Mouse (Mus musculus) hindbrain, postnatal 0 days (tissue): ENCODE measurements around the gene Cherp. TPM values are rescaled to one million over a fixed set of nuclear protein-coding genes. Genes with fewer than 3 reads are reported as not detected.

Experiments
- ATAC-seq: fragments of 200-750 bp; cut with Nextera tagmentation; 2 replicates; pipeline ENCODE4 v1.8.0; 2017; ENCODE audit warnings: mild to moderate bottlenecking, moderate TSS enrichment, moderate library complexity
- DNase-seq: peaks from one replicate; pipeline ENCODE4 v3.0.0-alpha.2; 2015; ENCODE audit warnings: low spot score
- H3K27ac ChIP-seq: fragments of 300-500 bp; sonication (generic); 2 replicates; pipeline ENCODE4 v1.5.1; 2014; ENCODE audit warnings: mild to moderate bottlenecking
- H3K27me3 ChIP-seq: fragments of 300-500 bp; sonication (generic); 2 replicates; pipeline ENCODE4 v1.6.1; 2014; ENCODE audit warnings: low read length, mixed read lengths; ENCODE audit not compliant: insufficient read depth
- H3K36me3 ChIP-seq: fragments of 300-500 bp; sonication (generic); 2 replicates; pipeline ENCODE4 v1.6.1; 2014; ENCODE audit warnings: low read length, mixed read lengths; ENCODE audit not compliant: insufficient read depth
- H3K4me1 ChIP-seq: fragments of 300-500 bp; sonication (generic); 2 replicates; pipeline ENCODE4 v1.6.1; 2014; ENCODE audit warnings: antibody characterized with exemption, low read length, mixed read lengths; ENCODE audit not compliant: insufficient read depth
- H3K4me2 ChIP-seq: fragments of 300-500 bp; sonication (generic); 2 replicates; pipeline ENCODE4 v1.6.1; 2014; ENCODE audit warnings: low read depth, mild to moderate bottlenecking, low read length, moderate library complexity, mixed read lengths
- H3K4me3 ChIP-seq: fragments of 300-500 bp; sonication (generic); 2 replicates; pipeline ENCODE4 v1.5.1; 2014; ENCODE audit warnings: low read length
- H3K9ac ChIP-seq: fragments of 300-500 bp; sonication (generic); replicated peaks from 2 replicates; pipeline ENCODE4 v1.6.1; 2014; ENCODE audit warnings: mild to moderate bottlenecking, low read length, moderate library complexity, mixed read lengths
- H3K9me3 ChIP-seq: fragments of 300-500 bp; sonication (generic); 2 replicates; pipeline ENCODE4 v1.6.1; 2016; ENCODE audit warnings: low read length, mixed read lengths
- CTCF ChIP-seq: IDR thresholded peaks from 2 replicates; pipeline ENCODE4 v1.5.1; 2016; ENCODE audit warnings: antibody characterized with exemption, control low read depth, low read depth
- WGBS: fragments of 180-500 bp; shearing (Covaris S2); extraction: QIAGEN DNeasy Blood & Tissue Kit; methylation state at CpG from one replicate; pipeline ENCODE4 v1.1.7; 2014; 5-methylcytosine and 5-hydroxymethylcytosine counted together
- polyA plus RNA-seq: library from polyadenylated mRNA; unstranded; fragments of >200 nt; fragmentation: Nextera tagmentation; extraction: Ambion mirVana; gene quantifications from 2 replicates; pipeline ENCODE4 v1.2.1, GENCODE M21; 2015
- total RNA-seq: library from RNA; depleted of rRNA; stranded (reverse); fragments of >200 nt; gene quantifications from 2 replicates; pipeline ENCODE4 v1.2.3, GENCODE M21; 2014

The Cherp gene
- total and polyA plus RNA-seq, 2 experiments from 2014 or later = 27.0 to 37.3 TPM

DNA sequence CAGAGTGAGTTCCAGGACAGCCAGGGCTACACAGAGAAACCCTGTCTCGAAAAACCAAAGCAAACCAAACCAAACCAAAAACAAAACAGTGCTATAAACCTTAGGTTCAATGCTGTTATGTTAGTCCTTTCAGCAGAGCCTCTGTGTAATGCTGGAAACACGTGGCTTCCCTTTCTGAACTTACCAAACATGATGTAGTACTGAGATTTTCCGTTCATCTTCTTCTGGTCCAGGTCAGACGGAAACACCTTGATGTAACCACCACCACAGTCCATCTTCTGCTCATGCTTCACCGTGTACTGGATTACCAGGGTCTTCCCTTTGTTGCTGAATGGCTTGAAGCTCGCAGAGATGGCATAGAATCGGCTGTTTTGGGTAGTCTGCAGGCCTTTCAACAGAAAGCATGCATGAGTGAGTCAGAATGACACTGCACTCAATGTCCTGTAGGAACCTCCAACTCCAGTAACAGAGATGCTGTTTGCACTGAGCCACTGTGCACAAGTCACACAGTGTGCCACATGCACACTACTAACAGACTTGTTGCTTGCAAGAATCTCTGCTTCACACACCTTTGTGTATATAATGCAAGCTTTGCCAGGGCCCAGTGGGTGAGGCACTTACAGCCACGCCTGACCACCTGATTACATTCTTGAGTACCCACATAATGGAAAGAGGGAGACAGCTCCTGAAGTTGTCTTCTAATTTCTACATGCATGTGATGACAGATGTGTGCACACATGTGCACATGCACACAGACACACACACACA lies 36.6 kb downstream of the Cherp start:
- DNase-seq (no peak), ATAC-seq (no peak)
- Histone ChIP-seq H3K4me1 (no peaks in the 10 kb centered on the region), H3K4me2 (no peak overlapping the region), H3K36me3 (no peaks in the 10 kb centered on the region), H3K4me3 (no peak overlapping the region), H3K27me3 (no peaks in the 10 kb centered on the region), H3K9me3 (no peaks in the 10 kb centered on the region), H3K9ac (no peak overlapping the region), H3K27ac (no peak overlapping the region)
- no peak for TF ChIP-seq CTCF
- WGBS = 66% methylated on average over 8 of the region's 8 CpGs

- no peak overlapping the region for H3K27ac ChIP-seq
Measured at GRCm38 (mm10) chr8:72434952-72435351, 40.1 kb downstream of the Cherp start.

GRCm38 (mm10) chr8:72429676-72430075 lies 45.4 kb downstream of the Cherp start:
- Histone ChIP-seq H3K36me3 (no peaks in the 10 kb centered on the region), H3K4me1 (no peaks in the 10 kb centered on the region), H3K4me3 (no peak overlapping the region), H3K9ac (no peak overlapping the region), H3K27me3 (no peaks in the 10 kb centered on the region), H3K4me2 (no peak overlapping the region), H3K9me3 (no peaks in the 10 kb centered on the region), H3K27ac (no peak overlapping the region)
- DNase-seq = no peak
- no peak for ATAC-seq
- TF ChIP-seq CTCF = peak; percentile 45
- 60% methylated on average over 13 of the region's 13 CpGs for WGBS

More at GRCm38 (mm10) chr8:72434952-72435351, 40.1 kb downstream of the Cherp start:
- Histone ChIP-seq H3K27me3 (no peaks in the 10 kb centered on the region), H3K9me3 (no peaks in the 10 kb centered on the region), H3K4me2 (no peak overlapping the region), H3K36me3 (no peaks in the 10 kb centered on the region), H3K4me3 (no peak overlapping the region), H3K4me1 (no peaks in the 10 kb centered on the region), H3K9ac (no peak overlapping the region)
- WGBS = 13% methylated on average over 2 of the region's 2 CpGs
- TF ChIP-seq CTCF = no peak
- no peak for ATAC-seq
- peak; percentile 31 for DNase-seq

GRCm38 (mm10) chr8:72422926-72423325 lies 52.1 kb downstream of the Cherp start:
- Histone ChIP-seq H3K9ac (no peak overlapping the region), H3K4me3 (no peak overlapping the region), H3K36me3 (no peaks in the 10 kb centered on the region), H3K27ac (no peak overlapping the region), H3K4me1 (peaks cover 14% of the 10 kb centered on the region), H3K9me3 (no peaks in the 10 kb centered on the region), H3K4me2 (no peak overlapping the region), H3K27me3 (no peaks in the 10 kb centered on the region)
- DNase-seq (no peak), ATAC-seq (no peak)
- WGBS = 65% methylated on average over 1 of the region's 1 CpGs
- TF ChIP-seq CTCF = peak; percentile 54

DNA sequence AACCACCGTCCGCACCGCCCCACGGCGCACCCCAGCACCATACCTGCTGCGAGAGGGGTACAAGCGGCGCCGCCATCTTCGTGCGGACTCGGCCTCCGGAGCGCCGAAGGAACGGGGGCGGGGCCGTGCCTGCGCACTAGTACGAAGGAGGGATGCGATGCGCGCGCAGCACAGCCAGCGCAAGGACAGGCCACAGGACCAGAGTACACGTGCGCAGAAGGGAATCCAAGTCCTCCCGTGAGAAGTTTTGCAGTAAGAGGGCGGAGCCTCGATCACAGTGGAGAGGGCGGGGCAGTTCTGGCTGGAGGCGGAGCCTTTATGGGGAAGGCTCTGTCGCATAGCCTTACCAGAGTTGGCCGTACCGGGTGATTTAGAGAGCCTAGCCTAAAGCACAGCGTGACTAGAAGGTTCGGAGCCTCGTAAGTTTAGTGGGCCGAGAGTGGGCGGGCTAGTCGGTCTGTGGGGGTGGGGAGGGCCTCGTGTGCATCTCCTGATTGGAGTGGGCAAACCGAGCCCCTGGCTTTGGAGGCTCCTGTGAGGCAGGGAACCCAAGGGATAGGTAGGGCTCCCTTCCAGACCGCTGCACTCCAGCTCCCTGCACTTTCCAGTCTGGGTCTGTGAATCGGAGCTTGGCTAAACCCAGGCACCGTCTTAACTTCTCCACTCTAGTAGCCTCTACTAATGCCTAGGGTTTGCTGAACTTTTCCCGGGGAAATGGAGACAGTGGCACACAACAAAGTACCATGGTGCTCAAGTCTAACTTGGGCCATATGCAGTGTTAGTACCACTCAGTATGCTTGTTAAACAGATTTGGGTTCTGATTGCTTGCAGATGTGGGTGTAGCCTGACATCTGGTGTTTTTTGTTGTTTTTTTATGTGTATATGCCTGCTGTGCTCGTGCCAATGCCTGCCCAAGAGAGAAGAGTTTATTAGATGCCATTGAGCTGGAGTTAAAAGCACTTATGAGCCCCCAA lies 53.4 kb downstream of the Cherp start, which contains the start of gene Eps15l1:
Gene Eps15l1 (minus strand): TSS at position 99 of the 974 bp plus-strand sequence.
- H3K4me2 ChIP-seq = peak within 1 kb of the TSS; percentile 78
- WGBS = 2% methylated on average over 48 of the region's 48 CpGs
- H3K9ac ChIP-seq = peak within 1 kb of the TSS; percentile 84
- H3K36me3 ChIP-seq = no peaks in the 10 kb centered on the region
- peaks cover 14% of the 10 kb centered on the region for H3K4me1 ChIP-seq
- H3K27ac ChIP-seq = peak within 1 kb of the TSS; percentile 90
- H3K9me3 ChIP-seq = no peaks in the 10 kb centered on the region
- H3K27me3 ChIP-seq = no peaks in the 10 kb centered on the region
- no peak for TF ChIP-seq CTCF
- peak; percentile 98 for ATAC-seq
- peak within 1 kb of the TSS; percentile 82 for H3K4me3 ChIP-seq
- peak; percentile 99 for DNase-seq

- H3K27me3 ChIP-seq = no peaks in the 10 kb centered on the region
- H3K4me2 ChIP-seq = peak overlapping the region; percentile 78
- peak overlapping the region; percentile 90 for H3K27ac ChIP-seq
- ATAC-seq (peak; percentile 69), DNase-seq (peak; percentile 51)
- TF ChIP-seq CTCF = peak; percentile 25; the same call in 1 of the 2 replicates
- no peaks in the 10 kb centered on the region for H3K36me3 ChIP-seq
- peak overlapping the region; percentile 84 for H3K9ac ChIP-seq
- H3K4me1 ChIP-seq = peaks cover 14% of the 10 kb centered on the region
- no peaks in the 10 kb centered on the region for H3K9me3 ChIP-seq
- H3K4me3 ChIP-seq = peak overlapping the region; percentile 82
- 1% methylated on average over 73 of the region's 73 CpGs for WGBS
Measured at GRCm38 (mm10) chr8:72420571-72421361, 54.3 kb downstream of the Cherp start.
